Mouse (Mus musculus) embryonic facial prominence, embryonic 11.5 days (tissue): ENCODE results near the gene Slc8a1. TPM values are rescaled to one million over a fixed set of nuclear protein-coding genes. Genes with fewer than 3 reads are reported as not detected.

Experiments
- ATAC-seq: fragments of 200-750 bp; cut with Nextera tagmentation; replicated peaks from 2 replicates; pipeline ENCODE4 v1.8.0; 2017; ENCODE audit warnings: low read depth; ENCODE audit not compliant: insufficient number of reproducible peaks, low FRiP score, low TSS enrichment
- DNase-seq: peaks from one replicate; pipeline ENCODE4 v3.0.0-alpha.2; 2015; ENCODE audit warnings: low spot score
- H3K27ac ChIP-seq: fragments of 300-500 bp; sonication (generic); replicated peaks from 2 replicates; pipeline ENCODE4 v1.5.1; 2014; ENCODE audit warnings: mild to moderate bottlenecking, low read depth, low read length, control low read depth
- H3K27me3 ChIP-seq: fragments of 300-500 bp; sonication (generic); 2 replicates; pipeline ENCODE4 v1.6.1; 2014; ENCODE audit warnings: mild to moderate bottlenecking, low read length, moderate library complexity, mixed read lengths; ENCODE audit not compliant: control insufficient read depth, insufficient read depth
- H3K36me3 ChIP-seq: fragments of 300-500 bp; sonication (generic); replicated peaks from 2 replicates; pipeline ENCODE4 v1.6.1; 2014; ENCODE audit warnings: low read depth, mild to moderate bottlenecking, low read length, moderate library complexity, mixed read lengths; ENCODE audit not compliant: control insufficient read depth, insufficient read depth
- H3K4me1 ChIP-seq: fragments of 300-500 bp; sonication (generic); 2 replicates; pipeline ENCODE4 v1.6.1; 2014; ENCODE audit warnings: low read length, mixed read lengths; ENCODE audit not compliant: control insufficient read depth, insufficient read depth
- H3K4me2 ChIP-seq: fragments of 300-500 bp; sonication (generic); 2 replicates; pipeline ENCODE4 v1.6.1; 2014; ENCODE audit warnings: low read depth, mild to moderate bottlenecking, control low read depth, low read length, moderate library complexity
- H3K4me3 ChIP-seq: fragments of 300-500 bp; sonication (generic); 2 replicates; pipeline ENCODE4 v1.5.1; 2014; ENCODE audit warnings: low read depth, low read length, control low read depth
- H3K9ac ChIP-seq: fragments of 300-500 bp; sonication (generic); replicated peaks from 2 replicates; pipeline ENCODE4 v1.6.1; 2014; ENCODE audit warnings: mild to moderate bottlenecking, control low read depth, low read length
- H3K9me3 ChIP-seq: fragments of 300-500 bp; sonication (generic); replicated peaks from 2 replicates; pipeline ENCODE4 v1.6.1; 2016; ENCODE audit warnings: mild to moderate bottlenecking, low read length, inconsistent platforms, mixed read lengths; ENCODE audit not compliant: control insufficient read depth
- WGBS: fragments of 180-500 bp; shearing (Covaris S2); extraction: QIAGEN DNeasy Blood & Tissue Kit; methylation state at CpG from one replicate; pipeline ENCODE4 v1.1.7; 2014; 5-methylcytosine and 5-hydroxymethylcytosine counted together
- polyA plus RNA-seq: library from polyadenylated mRNA; unstranded; fragments of >200 nt; fragmentation: Nextera tagmentation; extraction: Ambion mirVana; gene quantifications from 2 replicates; pipeline ENCODE4 v1.2.1, GENCODE M21; 2014

Slc8a1 gene
- polyA plus RNA-seq, 1 experiment from 2014 or later: 3.1 TPM

DNA sequence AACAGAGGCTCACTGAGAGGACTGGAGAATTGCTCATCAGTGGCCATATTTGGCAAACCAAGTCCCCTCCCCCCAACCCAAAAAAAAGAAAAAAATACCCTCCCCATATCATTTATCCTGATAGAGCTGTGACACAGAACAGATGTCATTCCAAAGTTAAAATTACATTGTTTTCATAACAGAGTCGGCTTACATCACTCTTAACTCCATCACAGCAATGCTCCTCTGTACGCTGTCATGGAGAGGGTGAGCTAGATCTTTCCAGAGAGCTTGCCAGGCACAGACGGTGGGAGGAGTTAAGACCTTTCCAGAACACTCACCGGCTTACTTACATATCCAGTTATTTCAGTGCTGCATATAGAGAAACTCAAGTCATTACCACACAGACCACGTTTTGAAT, 269.2 kb downstream of the Slc8a1 start:
- H3K9ac ChIP-seq: no peak overlapping the region
- no peaks in the 10 kb centered on the region for H3K4me1 ChIP-seq
- H3K36me3 ChIP-seq: no peaks in the 10 kb centered on the region
- WGBS: 68% methylated on average over 5 of the region's 5 CpGs
- H3K27ac ChIP-seq: no peak overlapping the region
- H3K27me3 ChIP-seq: no peaks in the 10 kb centered on the region
- ATAC-seq: no peak
- H3K9me3 ChIP-seq: no peaks in the 10 kb centered on the region
- no peak overlapping the region for H3K4me3 ChIP-seq
- H3K4me2 ChIP-seq: no peak overlapping the region
- peak; percentile 29 for DNase-seq

DNA sequence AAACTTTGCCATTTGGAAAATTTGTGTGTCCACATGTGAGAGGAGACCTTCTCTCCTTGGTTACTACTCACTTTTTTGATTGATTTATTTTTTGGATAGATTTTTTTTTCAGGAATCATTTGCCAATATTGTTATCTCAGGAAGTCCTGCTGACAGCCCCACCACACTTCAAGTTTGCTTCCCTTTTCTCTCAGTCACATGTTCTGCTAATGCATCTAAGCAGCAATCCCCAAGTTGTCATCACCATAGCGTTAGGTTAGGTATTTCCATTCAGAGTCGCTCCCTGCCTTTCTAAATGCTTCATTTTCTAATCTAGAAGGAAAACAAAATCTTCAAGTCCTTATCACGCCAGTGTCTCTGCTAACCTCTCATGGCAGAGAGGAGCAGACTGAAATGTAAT, 278.8 kb downstream of the Slc8a1 start:
- WGBS: 80% methylated on average over 3 of the region's 3 CpGs
- no peak for DNase-seq
- Histone ChIP-seq H3K9me3 (no peaks in the 10 kb centered on the region), H3K4me1 (no peaks in the 10 kb centered on the region), H3K36me3 (no peaks in the 10 kb centered on the region), H3K9ac (no peak overlapping the region), H3K27me3 (no peaks in the 10 kb centered on the region), H3K4me3 (no peak overlapping the region), H3K27ac (no peak overlapping the region), H3K4me2 (no peak overlapping the region)
- ATAC-seq: no peak

GRCm38 (mm10) chr17:81455977-81456376, 282.2 kb downstream of the Slc8a1 start:
- Histone ChIP-seq H3K4me1 (no peaks in the 10 kb centered on the region), H3K9me3 (no peaks in the 10 kb centered on the region), H3K4me2 (no peak overlapping the region), H3K4me3 (no peak overlapping the region), H3K9ac (no peak overlapping the region), H3K36me3 (no peaks in the 10 kb centered on the region), H3K27ac (no peak overlapping the region), H3K27me3 (no peaks in the 10 kb centered on the region)
- ATAC-seq (no peak), DNase-seq (no peak)
- WGBS: 90% methylated on average over 7 of the region's 7 CpGs

DNA sequence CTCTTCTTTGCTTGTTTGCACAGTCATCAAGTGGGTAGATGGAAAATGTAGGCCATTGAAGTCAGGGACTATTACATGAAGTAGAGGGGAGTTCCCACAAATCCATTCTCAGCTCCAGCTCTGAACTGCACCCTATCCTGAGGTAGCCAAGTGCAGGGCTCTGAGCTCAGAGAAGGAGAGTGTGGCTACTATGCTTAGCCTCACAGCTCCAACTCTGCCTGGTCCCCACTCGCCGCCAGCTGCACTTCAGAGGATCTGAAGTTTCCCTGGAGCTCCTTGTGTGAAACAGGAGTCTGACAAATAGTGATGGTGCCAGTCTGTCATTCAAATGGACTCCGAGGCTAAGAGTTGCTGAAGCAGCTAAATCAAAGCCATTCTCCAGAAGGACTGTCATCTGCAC, 282.9 kb downstream of the Slc8a1 start:
- Histone ChIP-seq H3K9ac (no peak overlapping the region), H3K27ac (no peak overlapping the region), H3K27me3 (no peaks in the 10 kb centered on the region), H3K4me1 (no peaks in the 10 kb centered on the region), H3K9me3 (no peaks in the 10 kb centered on the region), H3K4me3 (no peak overlapping the region), H3K4me2 (no peak overlapping the region), H3K36me3 (no peaks in the 10 kb centered on the region)
- ATAC-seq: no peak
- WGBS: 64% methylated on average over 3 of the region's 3 CpGs
- DNase-seq: no peak

DNA sequence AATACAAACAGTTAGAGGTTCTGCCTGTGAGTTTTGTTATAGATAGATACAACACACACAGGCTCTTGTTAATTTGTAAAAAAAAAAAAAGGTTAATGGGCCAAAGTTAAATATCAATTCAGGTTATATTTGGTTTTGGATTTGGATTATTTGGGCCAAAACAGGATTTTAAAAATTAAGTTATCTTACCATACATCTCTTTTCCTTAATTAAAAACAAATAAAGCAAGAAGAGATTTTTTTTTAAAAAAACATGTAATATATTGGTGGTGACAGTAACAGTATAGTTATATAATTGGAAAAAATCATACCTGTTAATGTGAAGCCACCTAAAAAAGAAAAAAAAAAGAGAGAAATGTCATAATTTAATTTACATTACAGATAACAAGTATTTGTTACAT, 296.7 kb downstream of the Slc8a1 start, which contains the start of gene Gm11096:
TSS of gene Gm11096 (plus strand) at position 301 of the 400 bp plus-strand sequence.
- no peak within 1 kb of the TSS for H3K27ac ChIP-seq
- H3K9me3 ChIP-seq: no peaks in the 10 kb centered on the region
- no peak for DNase-seq
- H3K4me3 ChIP-seq: no peak within 1 kb of the TSS
- H3K4me1 ChIP-seq: no peaks in the 10 kb centered on the region
- H3K4me2 ChIP-seq: no peak within 1 kb of the TSS
- ATAC-seq: no peak
- H3K9ac ChIP-seq: no peak within 1 kb of the TSS
- no peaks in the 10 kb centered on the region for H3K27me3 ChIP-seq
- H3K36me3 ChIP-seq: no peaks in the 10 kb centered on the region

GRCm38 (mm10) chr17:81433148-81433547, 305.0 kb downstream of the Slc8a1 start:
- no peaks in the 10 kb centered on the region for H3K4me1 ChIP-seq
- 23% methylated on average over 5 of the region's 5 CpGs for WGBS
- H3K27me3 ChIP-seq: no peaks in the 10 kb centered on the region
- H3K4me2 ChIP-seq: no peak overlapping the region
- H3K36me3 ChIP-seq: no peaks in the 10 kb centered on the region
- H3K27ac ChIP-seq: no peak overlapping the region
- H3K4me3 ChIP-seq: no peak overlapping the region
- no peak overlapping the region for H3K9ac ChIP-seq
- ATAC-seq: 0 out of 2 replicates have a peak, but pooled peaks have one; percentile 14
- H3K9me3 ChIP-seq: no peaks in the 10 kb centered on the region
- DNase-seq: peak; percentile 70

- no peak overlapping the region for H3K27ac ChIP-seq
- no peak overlapping the region for H3K4me2 ChIP-seq
- no peak overlapping the region for H3K4me3 ChIP-seq
- no peak for ATAC-seq
- H3K36me3 ChIP-seq: no peaks in the 10 kb centered on the region
- 52% methylated on average over 2 of the region's 2 CpGs for WGBS
- no peaks in the 10 kb centered on the region for H3K9me3 ChIP-seq
- no peak overlapping the region for H3K9ac ChIP-seq
- H3K4me1 ChIP-seq: no peaks in the 10 kb centered on the region
- no peaks in the 10 kb centered on the region for H3K27me3 ChIP-seq
- no peak for DNase-seq
Observed at GRCm38 (mm10) chr17:81432733-81433132, 305.4 kb downstream of the Slc8a1 start.

- no peaks in the 10 kb centered on the region for H3K4me1 ChIP-seq
- ATAC-seq: no peak
- H3K4me2 ChIP-seq: no peak overlapping the region
- no peak overlapping the region for H3K9ac ChIP-seq
- no peak overlapping the region for H3K27ac ChIP-seq
- no peaks in the 10 kb centered on the region for H3K9me3 ChIP-seq
- no peaks in the 10 kb centered on the region for H3K27me3 ChIP-seq
- H3K36me3 ChIP-seq: no peaks in the 10 kb centered on the region
- no peak overlapping the region for H3K4me3 ChIP-seq
- 81% methylated on average over 7 of the region's 7 CpGs for WGBS
- DNase-seq: no peak
Observed at GRCm38 (mm10) chr17:81427245-81427644, 310.9 kb downstream of the Slc8a1 start.
